Mouse (Mus musculus) CD4-positive naive resting alpha-beta T cell, adult 76 days (primary cell): Measurements from ENCODE around the gene Lhfpl3. TPM values are rescaled to one million over a fixed set of nuclear protein-coding genes. Genes with fewer than 3 reads are reported as not detected.

ENCODE experiments used
- total RNA-seq: library from RNA; stranded (reverse); gene quantifications from one replicate; pipeline ENCODE4 v1.2.4, GENCODE M21; 2023

Lhfpl3 gene
- total RNA-seq: not detected

GRCm38 (mm10) chr5:22745885-22746532 lies at the start of gene Lhfpl3:
Gene Lhfpl3 (plus strand): TSS chr5:22746059.

Other genes starting within 250 kb of the Lhfpl3 start
- gene Orc5, start 195.6 kb upstream of the Lhfpl3 start, total RNA-seq: 26.5 TPM